Mouse (Mus musculus): ENCODE results near the gene Cbll1. TPM values are rescaled to one million over a fixed set of nuclear protein-coding genes. Genes with fewer than 3 reads are reported as not detected.
"Not testable (repeated sequence)": the region's sequence is repeated elsewhere in the genome, so short reads cannot be mapped to it uniquely, and the experiment has no call there.

Cbll1 gene
- total and polyA plus RNA-seq, 3 experiments, result 5.7 to 111 (median 16.3) TPM

- no peak for TF ChIP-seq TAL1 (conservative IDR thresholded peaks at IDR 0.05; ENCODE audit: low read depth, low read length)
- no peak for TF ChIP-seq CTCF (IDR thresholded peaks at IDR 0.05; ENCODE audit: low read depth, low read length)
- no peak for TF ChIP-seq GATA2 (IDR thresholded peaks at IDR 0.05; ENCODE audit: borderline replicate concordance, low read depth, low read length)
- Histone ChIP-seq H3K4me3 (ENCODE audit: low read depth, low read length) (no peak overlapping the region), H3K4me1 (ENCODE audit: insufficient read depth, low read depth, low read length) (peaks cover 27% of the 10 kb centered on the region), H3K36me3 (replicated peaks) (peaks cover 7% of the 10 kb centered on the region), H3K27me3 (ENCODE audit: insufficient read depth, low read length) (peaks cover 2% of the 10 kb centered on the region; the same call in 1 of the 2 replicates), H3K9me3 (replicated peaks) (no peaks in the 10 kb centered on the region)
- DNase-seq (ENCODE audit: low spot score) (no peak), ATAC-seq (ENCODE audit: extremely low read depth, insufficient number of reproducible peaks, low FRiP score, poor library complexity, severe bottlenecking) (no peak)
These were observed 1.9 kb upstream of the Cbll1 start for GRCm38 (mm10) chr12:31501266-31501665.

DNA sequence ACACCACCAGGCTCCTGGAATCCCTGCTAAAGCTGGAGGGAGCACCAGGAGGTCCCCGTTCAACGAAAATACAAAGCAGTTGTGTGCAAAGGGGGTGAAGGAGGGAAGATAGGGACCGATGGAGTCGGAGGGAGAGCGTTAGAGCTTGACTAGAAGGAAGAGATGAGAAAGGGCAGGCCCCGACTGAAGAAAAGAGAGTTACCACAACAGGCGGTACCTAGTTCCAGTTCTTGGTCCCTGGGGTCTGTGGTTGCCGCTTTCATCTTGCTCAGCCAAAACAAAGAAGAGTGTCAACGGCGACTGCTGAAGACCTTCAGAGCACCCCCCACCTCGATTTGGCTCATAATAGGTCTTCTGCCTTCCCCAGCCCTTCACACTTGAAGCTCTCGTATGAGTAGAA, 780 bp upstream of the Cbll1 start:
- peak overlapping the region; percentile 77 for H3K4me3 ChIP-seq (ENCODE audit: low read depth, low read length)
- H3K27me3 ChIP-seq (ENCODE audit: insufficient read depth, low read length), result no peaks in the 10 kb centered on the region
- no peaks in the 10 kb centered on the region for H3K9me3 ChIP-seq (replicated peaks)
- H3K36me3 ChIP-seq (replicated peaks), result peaks cover 11% of the 10 kb centered on the region
- DNase-seq (ENCODE audit: low spot score), result no peak
- H3K4me1 ChIP-seq (ENCODE audit: insufficient read depth, low read depth, low read length), result peaks cover 27% of the 10 kb centered on the region
- ATAC-seq (ENCODE audit: extremely low read depth, insufficient number of reproducible peaks, low FRiP score, poor library complexity, severe bottlenecking), result no peak
- TF ChIP-seq GATA1 (IDR thresholded peaks at IDR 0.05; ENCODE audit: borderline replicate concordance, low read length) (no peak), GATA2 (IDR thresholded peaks at IDR 0.05; ENCODE audit: borderline replicate concordance, low read depth, low read length) (no peak), POLR2AphosphoS5 (IDR thresholded peaks at IDR 0.05; ENCODE audit: insufficient replicate concordance, low read depth, low read length) (no peak), TAL1 (conservative IDR thresholded peaks at IDR 0.05; ENCODE audit: low read depth, low read length) (no peak), CTCF (IDR thresholded peaks at IDR 0.05; ENCODE audit: low read depth, low read length) (no peak)

DNA sequence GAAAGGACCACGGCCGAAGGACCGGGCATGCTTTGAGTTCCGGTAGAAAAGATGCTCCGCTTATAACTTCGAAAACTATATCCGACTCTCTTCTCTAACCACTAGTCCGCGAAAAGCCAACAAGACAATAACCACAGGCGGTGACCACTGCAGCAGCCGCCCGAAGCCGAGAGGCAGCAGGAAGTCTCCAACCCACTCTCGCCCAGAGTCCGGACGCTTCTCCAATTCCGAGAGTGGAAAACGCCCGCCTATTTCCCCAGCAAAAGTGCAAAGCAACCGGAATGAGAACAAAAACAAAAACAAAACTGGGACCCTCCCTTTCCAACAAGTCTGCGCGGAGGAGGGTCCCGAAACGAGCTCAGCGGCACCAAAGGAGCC, 491 bp downstream of the Cbll1 start:
- DNase-seq (ENCODE audit: low spot score), result no peak
- Histone ChIP-seq H3K27me3 (ENCODE audit: insufficient read depth, low read length) (no peaks in the 10 kb centered on the region), H3K36me3 (replicated peaks) (peaks cover 19% of the 10 kb centered on the region), H3K4me3 (ENCODE audit: low read depth, low read length) (peak overlapping the region; percentile 77), H3K9me3 (replicated peaks) (no peaks in the 10 kb centered on the region), H3K4me1 (ENCODE audit: insufficient read depth, low read depth, low read length) (peaks cover 30% of the 10 kb centered on the region)
- ATAC-seq (ENCODE audit: extremely low read depth, insufficient number of reproducible peaks, low FRiP score, poor library complexity, severe bottlenecking), result no peak
- no peak for TF ChIP-seq POLR2AphosphoS5 (IDR thresholded peaks at IDR 0.05; ENCODE audit: insufficient replicate concordance, low read depth, low read length)
- no peak for TF ChIP-seq GATA1 (IDR thresholded peaks at IDR 0.05; ENCODE audit: borderline replicate concordance, low read length)
- no peak for TF ChIP-seq GATA2 (IDR thresholded peaks at IDR 0.05; ENCODE audit: borderline replicate concordance, low read depth, low read length)
- TF ChIP-seq CTCF (IDR thresholded peaks at IDR 0.05; ENCODE audit: low read depth, low read length), result no peak
- TF ChIP-seq TAL1 (conservative IDR thresholded peaks at IDR 0.05; ENCODE audit: low read depth, low read length), result no peak

DNA sequence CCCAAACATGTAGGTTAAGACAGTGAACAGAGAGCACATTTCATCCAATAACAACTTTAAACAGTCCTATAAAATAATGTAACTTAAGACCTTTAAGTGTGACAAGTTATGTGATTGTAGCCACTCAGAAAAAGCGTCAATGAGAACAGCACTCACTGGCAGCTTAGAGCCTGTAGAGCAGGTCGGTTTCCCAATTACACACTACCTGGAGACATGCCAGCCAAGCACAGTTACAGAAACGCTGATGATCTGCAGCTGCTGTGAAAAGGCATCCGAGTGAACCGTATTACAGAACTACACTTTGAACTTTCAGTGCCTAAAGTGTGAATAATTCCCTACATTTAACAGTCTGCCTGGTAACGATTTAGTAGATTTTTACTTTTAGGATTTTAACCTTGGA, 13.0 kb downstream of the Cbll1 start:
- Histone ChIP-seq H3K27me3 (ENCODE audit: insufficient read depth, low read length) (no peaks in the 10 kb centered on the region), H3K9me3 (replicated peaks) (no peaks in the 10 kb centered on the region), H3K4me1 (ENCODE audit: insufficient read depth, low read depth, low read length) (no peaks in the 10 kb centered on the region; the same call in 1 of the 2 replicates), H3K36me3 (replicated peaks) (peaks cover 64% of the 10 kb centered on the region), H3K4me3 (ENCODE audit: low read depth, low read length) (no peak overlapping the region)
- TF ChIP-seq POLR2AphosphoS5 (IDR thresholded peaks at IDR 0.05; ENCODE audit: insufficient replicate concordance, low read depth, low read length) (no peak), GATA1 (IDR thresholded peaks at IDR 0.05; ENCODE audit: borderline replicate concordance, low read length) (no peak), GATA2 (IDR thresholded peaks at IDR 0.05; ENCODE audit: borderline replicate concordance, low read depth, low read length) (no peak), TAL1 (conservative IDR thresholded peaks at IDR 0.05; ENCODE audit: low read depth, low read length) (no peak), CTCF (IDR thresholded peaks at IDR 0.05; ENCODE audit: low read depth, low read length) (no peak)
- no peak for ATAC-seq (ENCODE audit: extremely low read depth, insufficient number of reproducible peaks, low FRiP score, poor library complexity, severe bottlenecking)
- no peak for DNase-seq (ENCODE audit: low spot score)

GRCm38 (mm10) chr12:31478182-31478581, 21.2 kb downstream of the Cbll1 start:
- H3K36me3 ChIP-seq (replicated peaks); H3K4me3 ChIP-seq (ENCODE audit: low read depth, low read length); H3K27me3 ChIP-seq (ENCODE audit: insufficient read depth, low read length); H3K4me1 ChIP-seq (ENCODE audit: insufficient read depth, low read depth, low read length); H3K9me3 ChIP-seq (replicated peaks); ATAC-seq (ENCODE audit: extremely low read depth, insufficient number of reproducible peaks, low FRiP score, poor library complexity, severe bottlenecking); DNase-seq (ENCODE audit: low spot score): not testable (repeated sequence)

DNA sequence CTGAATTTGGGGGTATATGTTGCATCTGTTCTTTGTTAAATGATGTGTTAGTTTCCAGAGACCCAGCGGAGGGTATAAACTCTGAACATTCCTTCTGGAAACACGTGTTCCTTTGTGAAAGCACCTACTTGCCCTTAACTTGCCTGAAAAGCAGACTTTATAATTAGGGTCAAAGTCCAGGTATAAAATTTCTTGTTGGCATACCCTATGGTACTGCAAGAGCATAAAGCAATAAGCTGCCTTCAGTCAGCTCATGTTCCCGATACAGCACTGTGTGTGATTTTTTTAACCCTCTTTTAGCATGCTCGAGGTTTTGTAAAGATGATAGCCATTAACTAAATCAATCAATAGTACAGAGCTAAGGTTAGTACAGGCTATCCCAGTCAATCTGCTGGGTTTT, 36.8 kb downstream of the Cbll1 start:
- H3K4me3 ChIP-seq (ENCODE audit: low read depth, low read length), result no peak overlapping the region
- DNase-seq (ENCODE audit: low spot score) (no peak), ATAC-seq (ENCODE audit: extremely low read depth, insufficient number of reproducible peaks, low FRiP score, poor library complexity, severe bottlenecking) (no peak)
- no peaks in the 10 kb centered on the region for H3K4me1 ChIP-seq (ENCODE audit: insufficient read depth, low read depth, low read length)
- H3K9me3 ChIP-seq (replicated peaks), result no peaks in the 10 kb centered on the region
- H3K27me3 ChIP-seq (ENCODE audit: insufficient read depth, low read length), result no peaks in the 10 kb centered on the region
- no peaks in the 10 kb centered on the region for H3K36me3 ChIP-seq (replicated peaks)
- TF ChIP-seq CTCF (IDR thresholded peaks at IDR 0.05; ENCODE audit: low read depth, low read length), result no peak
- no peak for TF ChIP-seq POLR2AphosphoS5 (IDR thresholded peaks at IDR 0.05; ENCODE audit: insufficient replicate concordance, low read depth, low read length)
- TF ChIP-seq GATA2 (IDR thresholded peaks at IDR 0.05; ENCODE audit: borderline replicate concordance, low read depth, low read length), result no peak
- TF ChIP-seq TAL1 (conservative IDR thresholded peaks at IDR 0.05; ENCODE audit: low read depth, low read length), result no peak
- no peak for TF ChIP-seq GATA1 (IDR thresholded peaks at IDR 0.05; ENCODE audit: borderline replicate concordance, low read length)

GRCm38 (mm10) chr12:31461371-31461770, 38.0 kb downstream of the Cbll1 start:
- Histone ChIP-seq H3K27me3 (ENCODE audit: insufficient read depth, low read length) (peaks cover 7% of the 10 kb centered on the region; the same call in 1 of the 2 replicates), H3K4me3 (ENCODE audit: low read depth, low read length) (no peak overlapping the region), H3K4me1 (ENCODE audit: insufficient read depth, low read depth, low read length) (no peaks in the 10 kb centered on the region), H3K9me3 (replicated peaks) (no peaks in the 10 kb centered on the region), H3K36me3 (replicated peaks) (no peaks in the 10 kb centered on the region)
- DNase-seq (ENCODE audit: low spot score) (no peak), ATAC-seq (ENCODE audit: extremely low read depth, insufficient number of reproducible peaks, low FRiP score, poor library complexity, severe bottlenecking) (no peak)
- TF ChIP-seq GATA2 (IDR thresholded peaks at IDR 0.05; ENCODE audit: borderline replicate concordance, low read depth, low read length) (no peak), POLR2AphosphoS5 (IDR thresholded peaks at IDR 0.05; ENCODE audit: insufficient replicate concordance, low read depth, low read length) (no peak), CTCF (IDR thresholded peaks at IDR 0.05; ENCODE audit: low read depth, low read length) (no peak), TAL1 (conservative IDR thresholded peaks at IDR 0.05; ENCODE audit: low read depth, low read length) (no peak), GATA1 (IDR thresholded peaks at IDR 0.05; ENCODE audit: borderline replicate concordance, low read length) (no peak)

DNA sequence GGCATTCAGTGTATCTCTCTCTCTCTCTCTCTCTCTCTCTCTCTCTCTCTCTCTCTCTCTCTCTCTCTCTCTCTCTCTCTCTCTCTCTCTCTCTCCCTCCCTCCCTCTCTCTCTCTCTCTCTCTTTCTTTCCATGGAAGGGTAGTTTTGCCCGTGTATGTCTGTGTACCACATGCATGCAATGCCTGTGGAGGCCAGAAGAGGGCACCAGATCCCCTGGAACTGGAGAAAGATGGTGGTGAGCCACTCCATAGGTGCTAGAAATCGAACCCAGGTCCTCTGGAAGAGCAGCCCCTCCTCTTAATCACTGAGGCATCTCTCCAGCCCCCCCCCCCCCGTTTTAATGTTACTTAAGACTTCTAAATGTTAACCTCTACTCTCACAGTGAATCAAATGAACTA, 39.1 kb downstream of the Cbll1 start:
- peaks cover 12% of the 10 kb centered on the region for H3K27me3 ChIP-seq (ENCODE audit: insufficient read depth, low read length)
- H3K36me3 ChIP-seq (replicated peaks); DNase-seq (ENCODE audit: low spot score); H3K4me3 ChIP-seq (ENCODE audit: low read depth, low read length); H3K4me1 ChIP-seq (ENCODE audit: insufficient read depth, low read depth, low read length); H3K9me3 ChIP-seq (replicated peaks); ATAC-seq (ENCODE audit: extremely low read depth, insufficient number of reproducible peaks, low FRiP score, poor library complexity, severe bottlenecking): not testable (repeated sequence)
